Mouse (Mus musculus) thymus, postnatal 14 days (tissue): ENCODE data around the gene Dyrk1b.
"Not testable (repeated sequence)": the region's sequence is repeated elsewhere in the genome, so short reads cannot be mapped to it uniquely, and the experiment has no call there.

Experiments used
- DNase-seq: peaks from one replicate; pipeline ENCODE4 v3.0.0; 2021

Gene Dyrk1b

DNA sequence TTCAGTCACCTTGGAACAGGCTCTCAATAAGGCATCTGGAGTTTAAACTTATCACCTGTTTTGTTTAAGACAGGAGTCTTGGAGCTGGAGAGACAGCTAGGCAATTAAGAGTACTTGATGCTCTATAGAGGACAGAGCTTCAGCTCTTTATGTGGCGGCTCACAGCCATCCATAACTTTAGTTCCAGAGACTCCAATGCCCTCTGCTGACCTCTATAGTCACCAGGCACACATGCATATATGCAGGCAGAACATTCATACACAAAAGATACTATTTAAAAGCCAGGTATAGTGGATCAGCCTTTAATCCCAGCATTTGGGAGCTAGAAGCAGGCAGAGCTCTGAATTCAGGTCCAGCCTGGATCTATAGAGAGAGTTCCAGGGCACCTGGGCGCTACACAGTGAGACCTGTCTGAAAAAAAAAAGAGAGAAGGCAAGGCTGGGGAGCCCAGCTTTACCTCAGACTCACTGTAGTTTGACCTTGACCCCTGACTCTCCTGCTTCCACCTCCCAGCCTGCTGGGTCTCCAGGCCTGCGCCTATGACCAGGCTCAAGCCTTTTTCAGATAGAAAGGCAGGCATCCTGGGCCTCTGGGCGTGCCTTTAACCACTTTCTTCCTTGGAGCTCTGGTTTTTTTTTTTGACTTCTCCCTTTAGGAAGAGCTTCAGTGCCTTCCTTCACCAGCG, 16.3 kb downstream of the Dyrk1b start:
- no peak for DNase-seq

- no peak for DNase-seq
These were observed 17.3 kb downstream of the Dyrk1b start for GRCm38 (mm10) chr7:28196528-28196927.

- no peak for DNase-seq
These were observed 19.8 kb downstream of the Dyrk1b start for GRCm38 (mm10) chr7:28199054-28199453.

GRCm38 (mm10) chr7:28203207-28204108, 24.2 kb downstream of the Dyrk1b start:
- DNase-seq: no peak

GRCm38 (mm10) chr7:28206044-28206600, 26.9 kb downstream of the Dyrk1b start:
- DNase-seq: peak; percentile 59

- DNase-seq: no peak
These were observed 29.2 kb downstream of the Dyrk1b start for GRCm38 (mm10) chr7:28208396-28208987.

DNA sequence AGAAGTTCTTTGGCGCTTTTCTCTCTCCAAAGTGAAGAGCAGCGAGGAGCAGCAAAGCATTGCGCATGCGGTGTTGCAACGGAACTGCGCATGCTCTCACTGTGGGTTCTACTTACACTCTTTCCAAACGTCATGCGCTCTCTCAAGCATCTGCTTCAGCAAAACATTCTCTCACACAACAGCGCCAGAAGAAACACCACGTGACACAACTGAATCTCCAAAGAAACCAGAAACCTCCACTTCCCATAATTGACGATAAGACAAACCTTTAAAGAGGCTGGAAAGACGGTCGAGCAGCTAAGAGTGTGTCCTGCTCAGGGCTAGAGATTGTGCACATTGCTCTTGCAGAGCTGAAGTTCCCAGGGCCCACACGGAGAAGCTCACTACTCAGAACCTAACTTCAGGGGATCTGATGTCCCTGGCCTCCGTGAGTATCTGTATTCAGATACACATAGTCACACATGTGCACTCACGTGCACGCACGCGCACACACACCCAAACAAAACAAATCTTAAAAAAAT, 29.8 kb downstream of the Dyrk1b start:
- peak; percentile 78 for DNase-seq

DNA sequence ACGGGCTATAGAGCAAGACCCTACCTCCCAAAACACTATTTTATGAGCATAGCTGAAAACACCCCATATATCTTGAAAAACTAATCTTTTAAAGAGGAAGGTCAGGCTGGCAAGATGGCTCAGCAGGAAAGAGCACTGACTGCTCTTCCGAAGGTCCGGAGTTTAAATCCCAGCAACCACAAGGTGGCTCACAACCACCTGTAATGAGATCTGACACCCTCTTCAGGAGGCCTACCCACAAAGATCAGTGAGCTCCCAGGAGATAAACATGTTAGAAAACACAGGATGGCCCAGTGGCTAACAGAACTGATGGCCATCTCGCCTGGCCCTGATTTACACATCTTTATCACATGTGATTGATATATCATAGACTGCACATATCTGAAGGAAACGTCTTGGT, 31.5 kb downstream of the Dyrk1b start:
- DNase-seq: no peak

DNA sequence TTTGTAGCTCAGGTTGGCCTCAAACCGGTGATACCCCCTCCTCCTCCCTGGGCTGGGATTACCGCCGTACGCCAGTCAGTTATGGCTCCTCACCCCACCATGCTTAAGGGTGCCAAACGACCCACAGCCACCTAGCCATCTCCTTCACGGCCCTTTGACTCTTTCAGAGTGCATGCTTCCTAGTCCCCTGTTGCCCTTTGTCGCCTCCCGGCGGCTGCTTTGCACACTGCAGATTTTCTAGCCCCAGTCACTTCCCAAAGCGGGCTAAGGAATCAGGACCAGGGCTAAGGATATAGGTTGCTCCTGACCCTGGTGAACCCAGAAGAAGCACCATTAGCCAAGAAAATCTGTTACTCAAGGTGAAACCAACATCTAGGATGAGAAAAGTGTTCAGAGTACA, 34.9 kb downstream of the Dyrk1b start:
- peak; percentile 78 for DNase-seq

DNA sequence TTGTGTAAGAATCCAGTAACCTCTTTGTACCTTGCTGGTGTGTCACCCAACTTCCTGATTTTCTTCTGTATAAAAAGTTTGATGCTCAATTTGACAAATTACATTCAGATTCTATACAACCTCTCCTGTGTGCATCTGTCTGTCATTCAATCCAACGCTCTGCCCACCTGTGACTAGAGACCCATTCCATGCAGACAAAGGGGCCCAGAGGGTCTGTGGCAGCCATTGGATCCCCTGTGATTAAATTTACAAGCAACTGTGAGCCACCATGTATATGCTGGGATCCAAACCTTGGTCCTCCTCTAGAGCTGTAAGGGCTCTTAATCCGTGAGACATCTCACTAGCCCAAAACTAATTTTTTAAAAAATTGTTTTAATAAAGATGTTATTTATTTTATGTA, 36.7 kb downstream of the Dyrk1b start:
- not testable (repeated sequence) for DNase-seq

- not testable (repeated sequence) for DNase-seq
These were observed 38.5 kb downstream of the Dyrk1b start for GRCm38 (mm10) chr7:28217811-28218210.

- not testable (repeated sequence) for DNase-seq
These were observed 39.9 kb downstream of the Dyrk1b start for GRCm38 (mm10) chr7:28218951-28219740.

GRCm38 (mm10) chr7:28226836-28227235, 47.6 kb downstream of the Dyrk1b start:
- peak; percentile 65 for DNase-seq

DNA sequence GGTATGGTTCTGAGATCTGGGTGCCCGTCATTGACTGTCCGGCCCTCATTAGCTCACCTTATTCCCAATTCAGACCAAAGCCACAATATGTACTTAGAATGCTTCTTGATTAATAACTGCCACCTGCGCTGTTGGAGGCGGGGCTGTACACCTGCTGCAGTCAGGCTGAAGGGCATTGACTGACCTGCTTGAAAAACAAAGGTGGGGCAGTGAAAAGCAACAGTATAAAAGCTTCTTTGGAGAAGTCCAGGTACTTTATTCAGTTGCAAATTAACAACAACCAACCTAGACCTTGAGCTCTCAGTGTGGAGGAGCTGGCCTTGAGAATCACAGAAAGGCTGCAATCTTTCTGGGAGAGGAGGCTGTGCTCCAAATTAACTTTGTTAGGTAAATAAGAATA, 48.2 kb downstream of the Dyrk1b start:
- DNase-seq: not testable (repeated sequence)
